Mouse (Mus musculus) bone marrow, adult 2 months (tissue): ENCODE results near the gene A4gnt. TPM values are rescaled to one million over a fixed set of nuclear protein-coding genes. Genes with fewer than 3 reads are reported as not detected.
A peak's percentile ranks its signal among the peaks of the same experiment; 100 is the strongest.

Source experiments
- H3K27ac ChIP-seq: fragments of 200-500 bp; 2 replicates; pipeline ENCODE4 v1.5.1; 2012; ENCODE audit warnings: low read depth, mild to moderate bottlenecking, control low read depth, inconsistent platforms, low read length; ENCODE audit not compliant: control insufficient read depth, poor library complexity, insufficient read depth
- H3K4me1 ChIP-seq: fragments of 200-500 bp; 2 replicates; pipeline ENCODE4 v1.6.1; 2011; ENCODE audit warnings: low read length; ENCODE audit not compliant: control insufficient read depth, insufficient read depth
- H3K4me3 ChIP-seq: fragments of 200-500 bp; replicated peaks from 2 replicates; pipeline ENCODE3; 2011; ENCODE audit warnings: mild to moderate bottlenecking, low read depth, low read length, control low read depth; ENCODE audit not compliant: control insufficient read depth
- CTCF ChIP-seq: fragments of 200-500 bp; IDR thresholded peaks from 2 replicates; pipeline ENCODE4 v1.5.1; 2011; ENCODE audit warnings: low read length, control low read depth; ENCODE audit not compliant: control insufficient read depth, insufficient read depth
- POLR2A ChIP-seq: fragments of 200-500 bp; IDR thresholded peaks from 2 replicates; pipeline ENCODE4 v1.6.1; 2011; ENCODE audit warnings: low read depth, mild to moderate bottlenecking, control low read depth, low read length, borderline replicate concordance; ENCODE audit not compliant: control insufficient read depth
- WGBS: fragments of 180-500 bp; shearing (Covaris S2); methylation state at CpG from one replicate; pipeline ENCODE4 v1.1.7; 2018; 5-methylcytosine and 5-hydroxymethylcytosine counted together
- polyA plus RNA-seq: library from polyadenylated mRNA; stranded (reverse); fragments of >200 nt; gene quantifications from 2 replicates; pipeline ENCODE4 v1.2.4, GENCODE M21; 2011; ENCODE audit warnings: low replicate concordance; ENCODE audit not compliant: missing spikeins, insufficient read depth, insufficient read length

The A4gnt gene
- not detected in 2 replicates for polyA plus RNA-seq

GRCm38 (mm10) chr9:99612202-99612601 is at the start of gene A4gnt:
Gene A4gnt, plus strand, starts transcription at chr9:99612502.
- TF ChIP-seq POLR2A (no peak), CTCF (no peak)
- Histone ChIP-seq H3K27ac (no peak within 1 kb of the TSS), H3K4me3 (no peak within 1 kb of the TSS), H3K4me1 (no peaks in the 10 kb centered on the region)
- 47% methylated on average over 2 of the region's 2 CpGs for WGBS

- Histone ChIP-seq H3K4me1 (peaks cover 1% of the 10 kb centered on the region), H3K27ac (no peak overlapping the region), H3K4me3 (no peak overlapping the region)
- WGBS = 5% methylated on average over 11 of the region's 11 CpGs
- TF ChIP-seq POLR2A (no peak), CTCF (no peak)
These were observed 48.6 kb upstream of the A4gnt start for GRCm38 (mm10) chr9:99563714-99564113.

- under 1% methylated on average over 15 of the region's 15 CpGs for WGBS
These were observed 44.3 kb upstream of the A4gnt start for GRCm38 (mm10) chr9:99568023-99568346.

GRCm38 (mm10) chr9:99568347-99569070 is 43.8 kb upstream of the A4gnt start, which contains the start of gene Armc8:
Gene Armc8, minus strand, starts transcription at chr9:99568899.
- 0 out of 2 replicates have a peak, but pooled peaks have one; percentile 61 for TF ChIP-seq POLR2A
- TF ChIP-seq CTCF = no peak
- Histone ChIP-seq H3K27ac (peak within 1 kb of the TSS; percentile 99), H3K4me1 (no peaks in the 10 kb centered on the region), H3K4me3 (peak within 1 kb of the TSS; percentile 80)
- WGBS = under 1% methylated on average over 70 of the region's 70 CpGs

More at GRCm38 (mm10) chr9:99568023-99568346, 44.3 kb upstream of the A4gnt start:
- Histone ChIP-seq H3K4me1 (no peaks in the 10 kb centered on the region), H3K27ac (peak overlapping the region; percentile 99), H3K4me3 (peak overlapping the region; percentile 80)
- TF ChIP-seq CTCF = no peak
- no peak for TF ChIP-seq POLR2A

GRCm38 (mm10) chr9:99569071-99569397 is 43.3 kb upstream of the A4gnt start:
- WGBS = under 1% methylated on average over 9 of the region's 9 CpGs
- Histone ChIP-seq H3K27ac (peak overlapping the region; percentile 35; the same call in 1 of the 2 replicates), H3K4me3 (peak overlapping the region; percentile 80), H3K4me1 (no peaks in the 10 kb centered on the region)
- no peak for TF ChIP-seq POLR2A
- no peak for TF ChIP-seq CTCF

GRCm38 (mm10) chr9:99575677-99576480 is 36.4 kb upstream of the A4gnt start, which contains the start of gene Dbr1:
Gene Dbr1, plus strand, starts transcription at chr9:99575799.
- Histone ChIP-seq H3K27ac (peak within 1 kb of the TSS; percentile 94), H3K4me3 (peak within 1 kb of the TSS; percentile 98), H3K4me1 (no peaks in the 10 kb centered on the region)
- under 1% methylated on average over 57 of the region's 57 CpGs for WGBS
- TF ChIP-seq POLR2A (peak; percentile 89), CTCF (no peak)

- peak; percentile 32; the same call in 1 of the 2 replicates for TF ChIP-seq CTCF
- no peak for TF ChIP-seq POLR2A
- H3K27ac ChIP-seq = no peak overlapping the region
- H3K4me1 ChIP-seq = no peaks in the 10 kb centered on the region
- no peak overlapping the region for H3K4me3 ChIP-seq
- WGBS = 49% methylated on average over 2 of the region's 2 CpGs
These were observed 31.6 kb upstream of the A4gnt start for GRCm38 (mm10) chr9:99580655-99581054.
